Mouse (Mus musculus) cerebellum, postnatal 4 days (tissue): ENCODE measurements at regions not wholly inside any gene's neighbourhood (a gene's known extent, or its start where the extent isn't known, plus 50 kb on each side); places are given as distances from the start of the nearest gene placed in this dataset.

Experiments used
- DNase-seq, 2 experiments: peaks; one replicate each; pipeline ENCODE4 v3.0.0; 2022; ENCODE audit warnings: low spot score in 2 of 2, mixed read lengths in 1 of 2

- DNase-seq: no peak
These were observed 136.4 kb downstream of the Fam43a start for GRCm38 (mm10) chr16:30735969-30736368.

- DNase-seq: no peak
These were observed 137.3 kb downstream of the Fam43a start for GRCm38 (mm10) chr16:30736662-30737326.

- DNase-seq: no peak
These were observed 138.0 kb downstream of the Fam43a start for GRCm38 (mm10) chr16:30737524-30737923.

GRCm38 (mm10) chr16:30739651-30740050 lies 140.1 kb downstream of the Fam43a start:
- DNase-seq: no peak

- no peak for DNase-seq
These were observed 141.7 kb downstream of the Fam43a start for GRCm38 (mm10) chr16:30741192-30741591.

GRCm38 (mm10) chr16:30742474-30742873 lies 143.0 kb downstream of the Fam43a start:
- DNase-seq: no peak

- no peak for DNase-seq
These were observed 144.0 kb downstream of the Fam43a start for GRCm38 (mm10) chr16:30743566-30743965.

GRCm38 (mm10) chr16:30744237-30744636 lies 144.7 kb downstream of the Fam43a start:
- DNase-seq: peak in 1 of 2 experiments; percentile 23

- peak in 1 of 2 experiments; percentile 39 for DNase-seq
These were observed 146.2 kb downstream of the Fam43a start for GRCm38 (mm10) chr16:30745598-30746181.

GRCm38 (mm10) chr16:30746211-30746610 lies 146.7 kb downstream of the Fam43a start:
- DNase-seq: no peak

- DNase-seq: no peak
These were observed 150.3 kb downstream of the Fam43a start for GRCm38 (mm10) chr16:30749841-30750240.

- no peak for DNase-seq
These were observed 156.2 kb downstream of the Fam43a start for GRCm38 (mm10) chr16:30755771-30756170.

- no peak for DNase-seq
These were observed 157.2 kb downstream of the Fam43a start for GRCm38 (mm10) chr16:30756678-30757077.

GRCm38 (mm10) chr16:30757556-30757955 lies 158.0 kb downstream of the Fam43a start:
- DNase-seq: no peak

- DNase-seq: no peak
These were observed 158.5 kb downstream of the Fam43a start for GRCm38 (mm10) chr16:30758041-30758440.

GRCm38 (mm10) chr16:30759503-30759902 lies 160.0 kb downstream of the Fam43a start:
- DNase-seq: no peak

GRCm38 (mm10) chr16:30761201-30761710 lies 161.7 kb downstream of the Fam43a start:
- DNase-seq: no peak

- DNase-seq: no peak
These were observed 163.5 kb downstream of the Fam43a start for GRCm38 (mm10) chr16:30762898-30763595.

GRCm38 (mm10) chr16:30765591-30765990 lies 166.1 kb downstream of the Fam43a start:
- DNase-seq: no peak

- DNase-seq: no peak
These were observed 169.5 kb downstream of the Fam43a start for GRCm38 (mm10) chr16:30769007-30769442.

- DNase-seq: no peak
These were observed 169.9 kb downstream of the Fam43a start for GRCm38 (mm10) chr16:30769467-30769866.

GRCm38 (mm10) chr16:30772802-30773201 lies 173.3 kb downstream of the Fam43a start:
- DNase-seq: no peak
